In genomic region chr13:44345094-44345493, GRCm38 (mm10) we compare ENCODE assay signal across 19 mouse cellular contexts.
DNase-seq lines count a peak whose midpoint lies in the region; TF ChIP-seq lines count a peak whose summit lies in the region.
"Had no signal": no experiment of that assay in that cellular context is flagged by ENCODE, and none has a peak within 500 bp of the region (broad histone marks: within the 10 kb centered on the region; RNA-seq: fewer than 3 reads in every experiment).

No protein-coding gene starts in this region.

- H3K4me3 ChIP-seq in kidney, adult 2 months (ENCODE audit: insufficient read depth, low read depth, low read length): no peak overlapping the region
- H3K4me3 ChIP-seq: embryonic facial prominence, embryonic 12.5 days; forebrain, embryonic 12.5 days; heart, embryonic 10.5 days; hindbrain, embryonic 12.5 days had no signal

- no peak for TF ChIP-seq POLR2A in kidney, adult 2 months (IDR thresholded peaks at IDR 0.05; ENCODE audit: low read depth, low read length)
- no peak for TF ChIP-seq POLR2A in brain, embryonic 14.5 days (IDR thresholded peaks at IDR 0.05; ENCODE audit: borderline replicate concordance, extremely low read depth, insufficient read depth, insufficient read length, poor library complexity, severe bottlenecking)

- no peak overlapping the region for H3K27ac ChIP-seq in kidney, adult 2 months (ENCODE audit: insufficient read depth, low read depth, low read length)
- H3K27ac ChIP-seq: embryonic facial prominence, embryonic 12.5 days; forebrain, embryonic 12.5 days; heart, embryonic 10.5 days; hindbrain, embryonic 12.5 days had no signal

- no peak for TF ChIP-seq CTCF in kidney, adult 2 months (conservative IDR thresholded peaks at IDR 0.05; ENCODE audit: insufficient read depth, insufficient read length, low read depth, low read length)
- TF ChIP-seq CTCF in brain, embryonic 14.5 days (IDR thresholded peaks at IDR 0.05; ENCODE audit: borderline replicate concordance, extremely low read depth, insufficient read depth, insufficient read length): no peak

- H3K4me1 ChIP-seq in kidney, adult 2 months (ENCODE audit: control insufficient read depth, insufficient read depth, low read length): no peaks in the 10 kb centered on the region; the same call in 1 of the 2 replicates

- peak; percentile 59 for DNase-seq in kidney, adult 2 months
- no peak for DNase-seq in kidney, postnatal 4 days
- DNase-seq in kidney, postnatal 36 days: peak; percentile 33 to 38
- no peak for DNase-seq in kidney, adult 18-20 months
- DNase-seq in brain, adult 2 months (ENCODE audit: low read depth, low spot score): peak; percentile 28
- DNase-seq in brain, embryonic 14.5 days (ENCODE audit: low read depth): peak; percentile 70
- DNase-seq in gastrocnemius, postnatal 10 days: no peak
- DNase-seq: adrenal gland, adult 2 months; adrenal gland, postnatal 36 days; cerebellum, adult 11-12 months; cerebellum, adult 9-10 months; cerebellum, postnatal 25 days; heart, adult 18-20 months; heart, postnatal 10 days; heart, postnatal 4 days had no signal

- H3K36me3 ChIP-seq in kidney, adult 2 months (ENCODE audit: control insufficient read depth, insufficient read depth, low read length): no peaks in the 10 kb centered on the region
- H3K36me3 ChIP-seq: embryonic facial prominence, embryonic 12.5 days; forebrain, embryonic 12.5 days; heart, embryonic 10.5 days; hindbrain, embryonic 12.5 days had no signal

- no peaks in the 10 kb centered on the region for H3K27me3 ChIP-seq in kidney, adult 2 months (replicated peaks; ENCODE audit: control insufficient read depth, insufficient read depth, low read length)
- H3K27me3 ChIP-seq: embryonic facial prominence, embryonic 12.5 days; forebrain, embryonic 12.5 days; hindbrain, embryonic 12.5 days had no signal

- WGBS in kidney, adult 2 months: 54% methylated on average over 6 of the region's 6 CpGs

Comparison
In these comparisons a context has a peak if more than half of its experiments do, and no peak if none do; other contexts are left out.
1. DNase-seq: peak in kidney, adult 2 months (single experiment), kidney, postnatal 36 days (2 of 2), brain, adult 2 months (single experiment) and brain, embryonic 14.5 days (single experiment); none in kidney, postnatal 4 days (0 of 2), kidney, adult 18-20 months (single experiment) and gastrocnemius, postnatal 10 days (single experiment).